Mouse (Mus musculus): ENCODE measurements around the gene Abr.
A peak's percentile ranks its signal among the peaks of the same experiment; 100 is the strongest.

Abr gene

GRCm38 (mm10) chr11:76518125-76518524 is 104.0 kb downstream of the Abr start:
- DNase-seq (ENCODE audit: low spot score in 2 of 2): no peak

DNA sequence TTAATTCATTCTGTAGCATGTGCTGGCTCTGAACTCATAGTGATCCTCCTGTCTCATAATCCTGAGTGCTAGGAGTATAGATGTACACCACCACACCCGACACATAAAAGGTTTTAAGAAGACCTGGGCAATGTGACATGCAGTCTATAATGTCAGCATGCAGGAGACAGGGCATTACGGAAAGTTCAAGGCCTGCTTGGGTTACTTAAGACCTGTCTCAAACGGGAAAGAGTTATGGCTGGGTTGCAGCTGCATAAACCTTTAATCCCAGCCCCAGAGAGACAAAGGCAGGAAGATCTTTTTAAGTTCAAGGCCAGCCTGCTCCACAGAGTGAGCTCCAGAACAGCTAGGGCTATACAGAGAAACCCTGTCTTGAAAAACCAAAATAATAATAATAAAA is 105.2 kb downstream of the Abr start:
- DNase-seq (ENCODE audit: low spot score in 2 of 2): no peak

- no peak for DNase-seq (ENCODE audit: low spot score in 2 of 2)
Measured at GRCm38 (mm10) chr11:76515123-76515522, 107.0 kb downstream of the Abr start.

GRCm38 (mm10) chr11:76510977-76511376 is 111.1 kb downstream of the Abr start:
- DNase-seq (ENCODE audit: low spot score in 2 of 2): no peak

GRCm38 (mm10) chr11:76509751-76510723 is 112.1 kb downstream of the Abr start:
- peak in 1 of 2 experiments; percentile 53 for DNase-seq (ENCODE audit: low spot score in 2 of 2)

GRCm38 (mm10) chr11:76508831-76509595 is 113.1 kb downstream of the Abr start:
- DNase-seq (ENCODE audit: low spot score in 2 of 2): no peak

DNA sequence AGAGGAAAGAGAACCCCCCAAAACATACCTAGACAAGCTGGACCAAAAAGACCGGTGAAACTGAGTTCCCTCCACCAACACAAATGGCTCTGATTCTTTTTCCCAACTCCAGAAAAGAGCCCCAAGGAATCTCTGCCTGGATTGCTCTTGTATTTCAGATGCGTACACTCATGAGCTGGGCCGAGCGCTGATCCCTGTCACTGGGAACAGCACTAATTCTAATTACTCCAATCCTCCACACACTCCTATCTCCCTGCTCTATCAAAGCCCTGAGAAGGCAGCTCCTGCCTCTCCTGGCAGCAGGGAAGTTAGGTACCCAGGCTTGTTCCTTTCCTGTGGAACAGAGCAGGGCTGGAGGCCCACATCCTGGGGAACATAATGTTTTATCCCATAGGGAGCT is 114.0 kb downstream of the Abr start:
- no peak for DNase-seq (ENCODE audit: low spot score in 2 of 2)

GRCm38 (mm10) chr11:76507302-76508124 is 114.6 kb downstream of the Abr start:
- no peak for DNase-seq (ENCODE audit: low spot score in 2 of 2)

GRCm38 (mm10) chr11:76506514-76507228 is 115.4 kb downstream of the Abr start:
- peak; percentile 33 to 35 for DNase-seq (ENCODE audit: low spot score in 2 of 2)

GRCm38 (mm10) chr11:76505106-76505505 is 117.0 kb downstream of the Abr start:
- DNase-seq (ENCODE audit: low spot score in 2 of 2): no peak

GRCm38 (mm10) chr11:76504058-76504457 is 118.1 kb downstream of the Abr start:
- DNase-seq (ENCODE audit: low spot score in 2 of 2): no peak

DNA sequence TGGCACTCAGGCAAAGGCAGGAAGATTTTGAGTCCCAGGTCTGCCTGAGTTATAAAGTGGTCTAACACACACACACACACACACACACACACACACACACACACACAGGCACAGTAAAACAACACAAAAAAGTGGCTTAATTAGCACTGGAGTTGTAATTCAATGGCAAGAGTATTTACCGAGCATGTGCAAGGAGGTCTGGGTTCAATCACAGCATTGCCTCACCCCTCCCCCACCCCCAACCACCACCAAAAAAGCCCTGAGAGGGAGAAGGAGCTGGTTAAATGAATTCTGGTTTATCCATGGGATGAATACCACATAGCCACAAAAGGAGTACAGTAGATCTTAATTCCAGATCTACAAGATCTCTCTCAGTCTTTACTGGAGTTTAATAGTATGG is 122.1 kb downstream of the Abr start:
- DNase-seq (ENCODE audit: low spot score in 2 of 2): no peak

DNA sequence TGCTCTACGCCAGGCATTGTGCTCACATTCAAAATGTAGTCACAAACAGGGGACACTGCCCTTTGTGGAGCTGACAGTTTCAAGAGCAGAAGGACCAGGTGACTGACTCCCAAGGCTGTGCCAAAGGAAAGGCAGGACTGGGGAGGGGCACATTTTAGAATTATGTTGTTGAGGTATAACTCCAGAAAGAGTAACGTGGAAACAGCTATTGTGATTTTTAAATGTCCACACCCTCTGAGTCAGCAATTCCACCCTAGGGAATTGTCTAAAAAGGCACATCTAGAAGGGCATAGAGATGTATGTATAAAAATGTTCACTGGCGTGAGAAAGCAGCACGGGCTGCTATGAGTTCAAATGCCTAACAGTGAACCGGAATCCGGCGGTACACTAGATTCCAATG is 122.5 kb downstream of the Abr start:
- DNase-seq (ENCODE audit: low spot score in 2 of 2): no peak

DNA sequence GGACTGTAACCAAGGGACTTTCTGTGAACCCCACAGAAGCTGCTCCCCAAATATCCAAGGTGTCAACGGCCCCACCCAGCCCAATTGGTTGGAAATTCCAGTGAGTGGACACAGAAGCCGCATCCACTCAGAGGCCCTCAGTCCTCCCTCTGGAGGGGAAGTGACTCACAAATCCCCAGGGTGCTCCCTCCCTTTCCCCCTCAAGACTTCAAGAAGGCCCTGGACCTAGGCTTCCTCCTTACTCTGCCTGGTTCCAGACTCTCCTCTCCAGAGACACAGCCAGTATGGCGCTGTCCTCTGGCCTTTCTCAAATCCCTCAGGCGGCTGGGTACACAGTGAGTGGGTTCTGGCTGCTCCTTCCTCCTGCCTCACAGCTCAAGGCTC is 124.4 kb downstream of the Abr start:
- DNase-seq (ENCODE audit: low spot score in 2 of 2): no peak

GRCm38 (mm10) chr11:76497066-76497768 is 124.9 kb downstream of the Abr start:
- no peak for DNase-seq (ENCODE audit: low spot score in 2 of 2)

- peak; percentile 40 to 44 for DNase-seq (ENCODE audit: low spot score in 2 of 2)
Measured at GRCm38 (mm10) chr11:76496086-76496771, 125.9 kb downstream of the Abr start.

DNA sequence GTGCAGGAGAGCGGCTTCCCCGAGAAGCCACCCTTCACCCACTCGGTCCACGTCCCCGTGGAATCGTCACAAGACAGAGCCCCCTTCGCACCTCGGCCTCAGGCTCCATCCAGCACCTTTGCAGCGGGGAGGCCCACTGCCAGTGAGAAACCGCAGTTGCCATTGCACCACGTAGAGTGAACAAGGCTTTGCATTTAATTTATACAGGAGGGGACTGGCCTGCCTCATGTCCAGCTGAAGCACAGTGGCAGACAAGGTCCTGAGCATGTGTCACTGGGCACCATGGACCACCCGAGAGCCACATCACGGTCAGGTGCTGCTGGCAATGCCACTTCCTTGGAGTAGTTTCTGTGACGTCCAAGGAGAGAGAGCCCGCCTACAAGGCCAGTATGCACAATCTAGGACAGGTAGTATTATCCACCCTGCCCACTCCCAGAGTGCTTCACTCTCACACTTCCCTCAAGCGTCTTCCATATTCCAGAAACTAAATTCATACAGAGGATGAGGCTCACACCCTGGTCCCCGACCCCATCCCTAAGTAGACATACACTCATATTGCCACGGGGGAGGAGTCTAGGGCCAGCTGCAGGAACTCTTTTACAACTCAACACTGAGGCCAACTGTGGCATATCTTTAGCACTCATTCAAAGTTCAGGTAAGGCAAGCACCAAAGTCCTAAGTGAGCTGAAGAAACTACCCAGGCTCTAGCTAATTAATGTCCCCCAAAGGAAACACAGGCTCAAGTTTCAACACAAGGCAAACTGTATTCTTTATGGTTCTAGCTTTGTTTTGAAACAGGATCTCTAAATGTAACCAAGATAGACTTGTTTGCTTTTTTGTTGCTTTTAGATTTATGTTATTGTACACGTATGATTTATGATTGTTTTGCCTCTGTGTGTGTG is 126.7 kb downstream of the Abr start:
- DNase-seq (ENCODE audit: low spot score in 2 of 2): no peak

GRCm38 (mm10) chr11:76494360-76495126 is 127.6 kb downstream of the Abr start:
- DNase-seq (ENCODE audit: low spot score in 2 of 2): peak; percentile 74 to 84
